Mouse (Mus musculus): ENCODE measurements around the gene Mical1. TPM values are rescaled to one million over a fixed set of nuclear protein-coding genes. Genes with fewer than 3 reads are reported as not detected.

The Mical1 gene
- polyA plus RNA-seq, 1 experiment, result 1.6 TPM

- Histone ChIP-seq H3K4me1 (ENCODE audit: control insufficient read depth, insufficient read depth, low read length) (peaks cover 2% of the 10 kb centered on the region; the same call in 1 of the 2 replicates), H3K27ac (ENCODE audit: control insufficient read depth, insufficient read depth, low read depth, low read length) (peak overlapping the region; percentile 96), H3K36me3 (ENCODE audit: control insufficient read depth, insufficient read depth, low read length) (no peaks in the 10 kb centered on the region; the same call in 1 of the 2 replicates), H3K27me3 (ENCODE audit: control insufficient read depth, insufficient read depth, low read length) (no peaks in the 10 kb centered on the region), H3K4me3 (ENCODE audit: control insufficient read depth, low read depth, low read length) (peak overlapping the region; percentile 96; the same call in 1 of the 2 replicates)
- TF ChIP-seq POLR2A (IDR thresholded peaks at IDR 0.05; ENCODE audit: control insufficient read depth, low read depth, low read length) (no peak), CTCF (IDR thresholded peaks at IDR 0.05; ENCODE audit: control insufficient read depth, insufficient read depth, insufficient replicate concordance, low read depth, low read length) (no peak)
Measured at GRCm38 (mm10) chr10:41520410-41520673, 44.2 kb downstream of the Mical1 start.

GRCm38 (mm10) chr10:41523386-41523785 lies 47.3 kb downstream of the Mical1 start:
- TF ChIP-seq POLR2A (IDR thresholded peaks at IDR 0.05; ENCODE audit: control insufficient read depth, low read depth, low read length), result no peak
- no peak for TF ChIP-seq CTCF (IDR thresholded peaks at IDR 0.05; ENCODE audit: control insufficient read depth, insufficient read depth, insufficient replicate concordance, low read depth, low read length)
- peaks cover 2% of the 10 kb centered on the region; the same call in 1 of the 2 replicates for H3K36me3 ChIP-seq (ENCODE audit: control insufficient read depth, insufficient read depth, low read length)
- H3K27ac ChIP-seq (ENCODE audit: control insufficient read depth, insufficient read depth, low read depth, low read length), result no peak overlapping the region
- no peaks in the 10 kb centered on the region for H3K27me3 ChIP-seq (ENCODE audit: control insufficient read depth, insufficient read depth, low read length)
- H3K4me1 ChIP-seq (ENCODE audit: control insufficient read depth, insufficient read depth, low read length), result peaks cover 2% of the 10 kb centered on the region; the same call in 1 of the 2 replicates
- H3K4me3 ChIP-seq (ENCODE audit: control insufficient read depth, low read depth, low read length), result no peak overlapping the region

DNA sequence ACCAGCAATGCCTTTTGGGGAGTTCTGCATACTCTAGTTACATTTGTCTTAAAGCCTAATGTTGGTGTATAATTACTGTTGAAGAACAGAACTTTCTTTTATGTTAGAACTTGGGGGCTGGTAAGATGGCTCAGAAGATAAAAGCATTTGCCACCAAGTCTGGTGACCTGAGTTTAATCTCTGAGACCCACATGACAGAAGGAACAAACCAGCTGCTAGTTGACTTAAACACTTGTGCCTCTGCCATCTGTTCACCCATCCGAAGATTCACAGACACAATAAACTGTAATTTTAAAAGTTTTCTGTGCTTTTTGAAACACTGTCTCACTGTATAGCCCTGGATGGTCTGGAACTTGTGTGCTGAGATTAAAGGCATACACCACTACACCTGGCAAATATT lies 49.6 kb downstream of the Mical1 start:
- Histone ChIP-seq H3K27me3 (ENCODE audit: control insufficient read depth, insufficient read depth, low read length) (no peaks in the 10 kb centered on the region), H3K4me1 (ENCODE audit: control insufficient read depth, insufficient read depth, low read length) (peaks cover 2% of the 10 kb centered on the region; the same call in 1 of the 2 replicates), H3K27ac (ENCODE audit: control insufficient read depth, insufficient read depth, low read depth, low read length) (no peak overlapping the region), H3K36me3 (ENCODE audit: control insufficient read depth, insufficient read depth, low read length) (peaks cover 2% of the 10 kb centered on the region; the same call in 1 of the 2 replicates), H3K4me3 (ENCODE audit: control insufficient read depth, low read depth, low read length) (no peak overlapping the region)
- TF ChIP-seq POLR2A (IDR thresholded peaks at IDR 0.05; ENCODE audit: control insufficient read depth, low read depth, low read length), result no peak
- TF ChIP-seq CTCF (IDR thresholded peaks at IDR 0.05; ENCODE audit: control insufficient read depth, insufficient read depth, insufficient replicate concordance, low read depth, low read length), result no peak

DNA sequence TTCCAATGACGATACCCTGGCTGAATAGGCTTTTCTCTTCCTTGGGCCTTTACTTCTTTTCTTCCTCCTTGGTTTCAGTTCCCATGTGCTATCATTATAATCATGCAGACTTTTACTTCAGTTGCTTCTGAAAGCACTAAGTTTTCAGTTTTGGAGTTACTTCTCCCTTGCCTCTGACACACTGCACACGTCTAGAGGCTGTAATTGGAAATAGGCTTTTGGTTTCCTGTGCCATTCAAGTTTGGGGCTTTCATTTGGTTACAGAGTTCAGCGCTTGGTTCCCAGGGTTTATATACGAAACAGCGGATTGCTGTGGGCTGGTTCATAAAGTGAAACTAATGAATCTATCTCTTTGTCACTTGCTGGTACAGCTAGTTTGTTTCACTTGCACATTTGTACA lies 53.9 kb downstream of the Mical1 start:
- no peaks in the 10 kb centered on the region for H3K4me1 ChIP-seq (ENCODE audit: control insufficient read depth, insufficient read depth, low read length)
- H3K27me3 ChIP-seq (ENCODE audit: control insufficient read depth, insufficient read depth, low read length), result no peaks in the 10 kb centered on the region
- no peak overlapping the region for H3K4me3 ChIP-seq (ENCODE audit: control insufficient read depth, low read depth, low read length)
- peaks cover 2% of the 10 kb centered on the region; the same call in 1 of the 2 replicates for H3K36me3 ChIP-seq (ENCODE audit: control insufficient read depth, insufficient read depth, low read length)
- TF ChIP-seq POLR2A (IDR thresholded peaks at IDR 0.05; ENCODE audit: control insufficient read depth, low read depth, low read length) (no peak), CTCF (IDR thresholded peaks at IDR 0.05; ENCODE audit: control insufficient read depth, insufficient read depth, insufficient replicate concordance, low read depth, low read length) (no peak)
- H3K27ac ChIP-seq (ENCODE audit: control insufficient read depth, insufficient read depth, low read depth, low read length), result no peak overlapping the region

GRCm38 (mm10) chr10:41535991-41536390 lies 59.9 kb downstream of the Mical1 start:
- Histone ChIP-seq H3K4me1 (ENCODE audit: control insufficient read depth, insufficient read depth, low read length) (no peaks in the 10 kb centered on the region), H3K27me3 (ENCODE audit: control insufficient read depth, insufficient read depth, low read length) (no peaks in the 10 kb centered on the region), H3K36me3 (ENCODE audit: control insufficient read depth, insufficient read depth, low read length) (no peaks in the 10 kb centered on the region), H3K27ac (ENCODE audit: control insufficient read depth, insufficient read depth, low read depth, low read length) (no peak overlapping the region), H3K4me3 (ENCODE audit: control insufficient read depth, low read depth, low read length) (no peak overlapping the region)
- TF ChIP-seq POLR2A (IDR thresholded peaks at IDR 0.05; ENCODE audit: control insufficient read depth, low read depth, low read length), result no peak
- TF ChIP-seq CTCF (IDR thresholded peaks at IDR 0.05; ENCODE audit: control insufficient read depth, insufficient read depth, insufficient replicate concordance, low read depth, low read length), result no peak

Other genes with a start within 250 kb of the Mical1 start
- 10.2 and 10.3 TPM in 2 replicates for gene Fig4, start 173.1 kb upstream of the Mical1 start, polyA plus RNA-seq (2012; rRNA removed)
- gene Ak9, start 172.3 kb upstream of the Mical1 start, polyA plus RNA-seq (2012; rRNA removed), result 8.6 and 11.8 TPM in 2 replicates
- gene Zbtb24, start 25.9 kb upstream of the Mical1 start, polyA plus RNA-seq (2012; rRNA removed), result 8.2 and 9.1 TPM in 2 replicates
- gene Smpd2, start 14.1 kb downstream of the Mical1 start, polyA plus RNA-seq (2012; rRNA removed), result 21.3 and 22.7 TPM in 2 replicates
- gene Ppil6, start 14.1 kb downstream of the Mical1 start, polyA plus RNA-seq (2012; rRNA removed), result 25.9 and 29.4 TPM in 2 replicates
- 216 and 279 TPM in 2 replicates for gene Cd164, start 43.1 kb downstream of the Mical1 start, polyA plus RNA-seq (2012; rRNA removed)
- 0.56 and 1.3 TPM in 2 replicates for gene Ccdc162, start 240.3 kb downstream of the Mical1 start, polyA plus RNA-seq (2012; rRNA removed)

All from testis, adult 2 months (tissue).